Mouse (Mus musculus): ENCODE measurements around the gene Fkbp15. TPM values are rescaled to one million over a fixed set of nuclear protein-coding genes. Genes with fewer than 3 reads are reported as not detected.

The Fkbp15 gene
- total RNA-seq, 2 experiments from 2014 or later = 30.1 to 36.6 TPM

DNA sequence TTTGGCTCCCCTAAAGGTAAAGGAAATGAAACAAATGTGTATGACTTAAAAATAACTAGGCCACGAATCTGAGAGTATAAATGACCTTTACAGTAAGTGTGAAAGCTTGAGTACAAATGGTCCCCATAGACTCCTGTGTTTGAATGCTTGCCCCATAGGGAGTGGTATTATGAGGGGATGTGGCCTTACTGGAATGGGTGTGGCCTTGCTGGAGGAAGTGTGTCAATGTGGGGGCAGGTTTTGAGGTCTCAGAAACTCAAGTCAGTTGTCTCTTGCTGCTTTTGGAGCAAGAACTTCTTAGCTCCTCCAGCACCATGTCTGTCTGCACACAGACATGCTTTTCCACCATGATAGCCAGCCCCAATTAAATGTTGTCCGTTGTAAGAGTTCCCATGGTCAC, 43.9 kb downstream of the Fkbp15 start:
- DNase-seq = no peak

GRCm38 (mm10) chr4:62314516-62314915, 45.8 kb downstream of the Fkbp15 start:
- DNase-seq = no peak

GRCm38 (mm10) chr4:62313641-62314211, 46.6 kb downstream of the Fkbp15 start:
- DNase-seq = no peak

- no peak for DNase-seq
Measured at GRCm38 (mm10) chr4:62312821-62313220, 47.5 kb downstream of the Fkbp15 start.

DNA sequence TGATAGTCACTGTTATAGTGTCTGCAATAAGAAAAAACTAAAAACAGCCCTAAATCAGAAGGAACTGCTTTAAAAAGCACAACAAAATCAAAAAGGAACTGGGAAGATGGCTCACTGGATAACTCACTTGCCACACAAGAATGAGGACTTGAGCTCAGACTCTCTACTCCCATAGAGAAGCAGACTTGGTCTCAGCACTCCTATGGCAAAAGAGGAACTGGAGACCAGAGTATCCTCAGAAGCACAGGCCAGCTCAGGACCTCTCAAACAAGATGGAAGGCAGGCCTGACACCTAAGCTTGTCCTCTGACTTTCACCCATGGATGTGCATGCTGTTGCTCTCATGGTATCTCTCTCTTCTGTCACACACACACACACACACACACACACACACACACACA, 51.9 kb downstream of the Fkbp15 start:
- DNase-seq = no peak

DNA sequence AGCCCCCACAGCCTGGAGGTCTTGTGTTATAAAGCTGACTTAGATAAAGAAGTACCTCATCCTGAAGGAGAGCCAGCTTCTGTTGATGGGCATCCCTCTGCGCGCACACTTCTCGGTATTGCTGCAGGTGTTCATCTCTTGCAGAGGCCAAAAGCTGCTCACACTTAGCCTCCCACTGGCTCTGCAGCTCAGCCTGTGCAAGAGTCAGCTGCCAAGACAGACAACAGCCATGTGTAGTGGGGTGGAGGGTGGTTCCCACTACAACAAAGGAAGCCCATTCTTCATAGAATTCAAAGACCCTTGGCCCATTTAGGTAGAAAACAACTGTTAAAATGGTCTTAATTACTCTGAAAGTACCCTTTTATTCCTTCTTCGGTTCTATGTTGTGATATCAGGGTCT, 53.5 kb downstream of the Fkbp15 start:
- DNase-seq = no peak

- DNase-seq = no peak
Measured at GRCm38 (mm10) chr4:62306301-62306700, 54.0 kb downstream of the Fkbp15 start.

GRCm38 (mm10) chr4:62303288-62303687, 57.1 kb downstream of the Fkbp15 start:
- DNase-seq = no peak

- no peak for DNase-seq
Measured at GRCm38 (mm10) chr4:62302795-62303194, 57.6 kb downstream of the Fkbp15 start.

DNA sequence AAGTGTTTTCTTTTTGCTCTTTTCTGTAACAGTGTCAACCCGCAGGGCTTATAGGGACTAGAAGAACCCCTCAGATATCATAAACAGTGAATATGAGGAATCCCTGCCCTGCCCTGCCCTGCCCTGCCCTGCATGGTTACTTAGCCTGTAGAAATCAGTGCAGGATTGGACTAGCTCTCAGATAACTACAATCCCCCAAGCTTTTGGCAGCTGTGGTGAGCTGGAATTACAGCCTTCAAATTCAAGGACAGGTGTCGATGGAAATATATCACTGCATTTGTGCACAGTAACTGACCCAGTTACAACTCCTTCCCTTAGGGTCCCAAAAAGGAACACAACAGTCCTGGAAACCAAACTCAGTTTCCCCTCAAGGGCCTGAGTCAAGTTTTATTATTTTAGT, 60.3 kb downstream of the Fkbp15 start:
- peak; percentile 54 for DNase-seq

GRCm38 (mm10) chr4:62297280-62298130, 62.8 kb downstream of the Fkbp15 start:
- DNase-seq = no peak

DNA sequence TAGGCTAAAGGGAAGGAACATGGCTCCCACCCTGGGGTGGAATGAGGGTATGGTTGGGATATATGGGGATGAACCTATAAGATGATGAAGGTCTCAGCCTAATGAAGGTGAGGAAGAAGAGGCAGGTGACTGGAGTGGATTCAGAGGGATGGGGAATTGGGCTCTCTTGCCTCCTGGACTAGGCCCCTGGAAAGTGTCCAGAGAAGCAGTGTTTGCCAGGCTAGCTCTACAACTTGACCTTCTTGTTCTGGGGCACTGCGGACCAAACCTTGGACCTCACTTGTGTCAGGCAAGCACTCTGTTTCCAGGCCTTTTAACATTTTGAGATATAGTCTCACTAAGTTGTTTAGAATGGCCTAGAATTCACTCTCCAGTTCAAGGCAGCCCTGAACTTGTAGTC, 65.6 kb downstream of the Fkbp15 start:
- no peak for DNase-seq

DNA sequence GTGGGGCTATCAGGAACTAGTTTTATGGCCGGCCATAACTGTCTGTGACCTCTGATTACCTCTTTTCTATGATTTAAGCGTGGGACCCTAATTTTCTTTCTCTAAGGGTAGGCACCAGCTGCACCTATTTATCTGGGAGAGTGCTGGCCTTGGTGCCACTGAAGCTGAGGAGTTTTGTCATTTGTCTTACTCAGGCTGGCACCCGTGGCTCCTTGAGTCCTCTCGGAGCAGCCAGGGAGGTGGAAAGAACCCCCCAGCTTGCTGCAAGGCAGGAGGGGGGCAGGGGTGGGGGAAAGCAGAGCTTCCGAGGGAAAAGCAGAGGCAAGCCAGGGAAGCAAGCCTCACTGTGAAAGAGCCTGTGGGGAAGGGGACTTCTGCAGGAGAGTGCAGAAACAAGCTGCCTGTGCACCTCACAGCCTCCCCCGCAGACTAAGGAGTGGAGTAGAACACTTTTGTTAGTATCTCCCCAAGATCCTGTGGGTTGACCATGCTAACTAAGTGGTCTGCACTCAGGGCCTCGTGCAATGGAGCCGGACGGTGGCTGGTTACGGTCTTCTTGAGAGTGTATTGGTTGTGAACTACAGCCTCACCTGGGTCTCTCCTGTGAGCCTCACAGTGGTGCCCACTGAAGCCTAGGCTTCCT, 67.0 kb downstream of the Fkbp15 start:
- DNase-seq = no peak

DNA sequence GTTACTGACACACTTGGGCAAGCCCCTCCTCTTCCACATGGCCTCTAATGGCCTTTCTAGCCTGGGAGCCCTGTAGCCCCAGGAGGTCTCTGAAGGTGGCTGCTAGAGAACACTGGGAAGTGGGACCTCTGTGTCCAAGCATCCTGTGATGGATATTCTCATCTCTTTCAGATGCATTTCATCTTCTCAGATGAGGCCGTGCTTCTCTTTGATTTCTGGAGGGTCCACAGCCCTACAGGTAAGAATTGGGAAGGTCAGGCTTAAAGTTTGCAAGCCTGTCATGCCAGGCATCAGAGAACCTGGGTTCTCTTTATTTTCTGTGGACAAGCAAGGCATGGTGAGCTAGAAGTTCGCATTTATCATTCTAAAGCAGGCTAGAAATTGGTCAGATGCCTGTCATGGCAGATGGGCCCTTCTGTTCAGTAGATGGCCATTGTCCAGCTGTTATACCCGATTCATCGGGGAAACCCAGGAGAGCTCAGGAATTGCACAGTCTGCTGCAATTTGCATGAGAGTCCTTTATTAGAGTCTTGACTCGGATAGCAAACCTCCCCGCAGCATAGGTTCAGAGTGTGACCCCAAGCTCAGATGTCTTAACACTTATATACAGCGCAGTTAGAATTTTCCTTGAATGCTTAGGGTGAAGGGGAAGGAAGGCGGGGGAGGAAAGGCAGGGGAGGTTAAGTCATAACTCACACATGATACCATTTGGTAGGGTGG, 67.7 kb downstream of the Fkbp15 start:
- no peak for DNase-seq

DNA sequence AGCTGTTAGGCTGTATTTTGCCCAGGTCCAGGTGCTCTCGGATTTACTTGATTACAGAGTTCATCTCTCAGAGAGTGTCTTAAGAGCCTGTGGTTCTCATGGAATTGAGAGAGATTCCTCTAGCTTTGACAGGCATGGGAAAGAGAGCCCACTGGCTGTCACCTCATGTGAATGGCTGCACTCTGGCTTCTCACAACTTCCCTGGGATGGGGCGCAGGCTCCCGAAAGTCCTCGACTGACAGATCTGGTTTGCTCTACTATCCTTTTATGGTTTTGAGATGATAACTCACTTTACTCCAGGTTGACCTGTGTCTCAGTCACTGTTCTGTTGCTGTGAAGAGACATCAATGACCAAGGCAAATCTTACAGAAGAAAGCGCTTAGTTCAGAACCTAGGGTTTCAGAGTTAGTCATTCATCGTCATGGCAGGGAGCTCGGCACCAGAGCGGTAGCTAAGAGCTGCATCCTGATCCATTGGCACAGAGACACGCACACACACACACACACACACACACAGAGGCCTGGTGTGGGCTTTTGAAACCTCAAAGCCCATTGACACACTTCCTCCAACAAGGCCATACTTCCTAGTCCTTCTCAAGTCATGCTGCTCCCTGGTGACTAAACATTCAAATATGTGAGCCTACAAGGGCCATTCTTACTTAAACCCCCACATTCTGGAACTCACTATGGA, 69.4 kb downstream of the Fkbp15 start:
- DNase-seq = no peak

DNA sequence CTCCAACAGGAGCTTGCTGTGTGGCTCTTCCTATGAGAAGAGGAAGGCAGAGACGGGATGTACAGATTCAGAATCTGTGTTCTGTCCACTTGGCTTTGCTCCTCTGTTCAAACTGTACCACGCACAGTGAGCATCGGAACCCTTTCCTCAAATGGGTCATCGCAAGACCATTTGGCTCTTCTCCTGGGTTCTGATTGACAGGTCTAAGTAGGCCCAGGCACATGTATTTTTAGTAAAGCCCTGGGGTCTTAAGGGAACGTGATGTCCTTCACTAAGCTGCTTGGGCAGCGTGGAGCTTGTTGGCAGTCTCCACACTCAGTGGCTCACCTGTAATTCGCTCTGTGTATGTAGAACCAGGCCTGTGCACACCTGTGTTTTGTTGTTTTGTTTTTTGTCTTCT, 71.1 kb downstream of the Fkbp15 start:
- DNase-seq = no peak

DNA sequence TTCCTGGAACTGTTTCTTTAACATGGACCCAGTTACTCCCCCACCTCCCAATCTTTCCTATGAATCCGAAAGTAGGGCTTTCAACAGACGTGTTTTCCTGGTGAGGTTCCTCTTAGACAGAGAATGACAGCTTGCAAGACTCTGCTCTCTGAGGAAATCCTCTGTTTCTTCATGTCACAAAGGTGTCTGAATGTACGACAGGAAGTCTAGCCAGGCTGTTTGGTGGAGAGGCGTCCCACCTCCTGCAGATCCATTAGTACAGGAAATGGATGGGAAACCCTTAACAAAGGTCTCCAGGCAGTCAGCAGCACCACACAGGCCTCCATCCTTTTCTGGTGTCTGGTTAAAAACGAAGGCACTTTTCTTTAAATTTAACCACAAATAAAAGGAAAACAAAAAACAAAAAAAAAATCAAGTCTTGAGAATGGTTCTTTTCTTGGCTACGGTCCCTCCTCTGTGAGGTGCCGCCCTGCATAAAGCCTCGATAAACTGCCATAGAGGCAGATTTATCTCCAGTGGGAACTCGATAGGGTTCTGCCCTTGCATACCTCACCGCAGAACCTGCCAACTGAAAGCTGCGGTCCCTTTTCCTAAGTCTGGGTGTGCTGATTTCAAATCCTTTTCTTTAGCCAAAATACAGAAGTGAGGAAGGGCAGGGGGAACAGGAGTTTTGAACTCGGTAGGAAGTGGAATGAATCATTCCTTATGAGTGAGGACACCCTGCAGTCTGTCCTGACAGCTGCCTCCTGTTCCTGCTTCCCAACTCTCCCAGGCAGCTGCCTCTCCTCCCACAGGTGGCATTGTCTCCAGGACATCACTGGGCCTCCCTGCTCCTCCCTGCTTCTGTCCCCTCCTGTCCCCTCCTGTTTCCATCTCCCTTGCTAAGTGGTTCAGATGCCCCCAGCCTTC, 73.1 kb downstream of the Fkbp15 start:
- DNase-seq = no peak

GRCm38 (mm10) chr4:62286257-62286991, 73.9 kb downstream of the Fkbp15 start:
- peak; percentile 88 for DNase-seq

GRCm38 (mm10) chr4:62285576-62285975, 74.8 kb downstream of the Fkbp15 start:
- DNase-seq = no peak

- no peak for DNase-seq
Measured at GRCm38 (mm10) chr4:62282969-62283368, 77.4 kb downstream of the Fkbp15 start.
